Mouse (Mus musculus): ENCODE data around the gene Pcif1. TPM values are rescaled to one million over a fixed set of nuclear protein-coding genes. Genes with fewer than 3 reads are reported as not detected.
"Not testable (repeated sequence)": the region's sequence is repeated elsewhere in the genome, so short reads cannot be mapped to it uniquely, and the experiment has no call there.

The Pcif1 gene
- total RNA-seq, 2 experiments from 2014 or later = 33.4 to 47.1 TPM

DNA sequence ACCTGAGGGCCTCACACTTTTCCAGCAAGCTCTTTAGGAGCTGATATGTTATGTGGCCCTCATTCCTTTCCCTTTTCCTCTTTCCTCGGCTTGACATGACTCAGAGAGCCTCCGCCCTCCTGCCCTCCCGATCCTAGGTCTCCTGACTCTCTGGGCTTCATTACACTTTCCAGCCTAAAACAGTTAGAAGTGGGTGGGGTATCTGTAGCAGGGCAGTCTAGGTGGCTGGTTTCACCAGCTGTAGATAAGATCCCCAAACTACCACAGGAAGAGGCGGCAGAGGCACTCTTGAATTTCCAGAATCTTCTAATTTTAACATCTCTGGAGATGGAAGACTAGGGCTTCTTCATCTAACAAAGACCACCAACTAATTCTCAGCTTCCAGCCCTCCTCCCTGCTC, 14.5 kb upstream of the Pcif1 start:
- ATAC-seq (ENCODE audit: poor library complexity, severe bottlenecking) = no peak

DNA sequence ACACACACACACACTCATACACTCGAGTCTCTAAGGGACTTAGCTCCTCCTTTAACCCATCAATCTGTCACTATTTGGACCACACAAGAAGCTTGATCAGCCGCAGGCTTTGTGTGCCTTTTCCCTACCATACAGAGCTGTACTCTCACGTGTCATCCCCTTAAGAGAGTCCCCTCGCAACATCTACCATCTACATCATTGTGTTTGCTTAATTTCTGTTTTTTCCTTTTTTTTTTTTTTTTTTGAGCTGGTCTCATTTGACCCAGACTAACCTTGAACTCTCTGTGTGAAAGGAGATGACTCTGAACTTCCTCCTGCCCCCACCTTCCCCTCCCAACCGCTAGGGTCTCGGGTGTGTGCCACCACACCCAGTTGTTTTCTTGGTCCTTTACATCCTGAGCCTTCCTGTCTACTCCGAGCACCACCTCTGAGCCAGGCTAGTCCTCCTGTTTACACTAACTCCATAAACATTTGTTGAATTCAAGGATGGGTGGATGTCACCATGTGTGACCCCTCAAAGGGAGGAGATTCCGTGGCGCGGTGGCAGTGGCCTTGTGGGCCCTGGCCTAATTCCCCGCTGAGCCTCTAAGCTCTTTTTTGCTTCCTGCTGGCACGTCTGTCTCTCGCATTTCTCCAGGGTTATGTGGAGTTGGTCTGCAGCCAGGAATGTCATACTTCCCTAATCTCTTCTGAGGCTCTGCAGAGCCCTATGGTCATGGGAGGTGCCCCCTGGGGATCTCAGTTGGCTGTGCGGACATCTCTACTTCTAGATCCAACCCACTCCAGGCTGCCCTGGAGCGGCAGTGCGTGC, 12.2 kb upstream of the Pcif1 start:
- ATAC-seq (ENCODE audit: poor library complexity, severe bottlenecking) = peak; percentile 57

DNA sequence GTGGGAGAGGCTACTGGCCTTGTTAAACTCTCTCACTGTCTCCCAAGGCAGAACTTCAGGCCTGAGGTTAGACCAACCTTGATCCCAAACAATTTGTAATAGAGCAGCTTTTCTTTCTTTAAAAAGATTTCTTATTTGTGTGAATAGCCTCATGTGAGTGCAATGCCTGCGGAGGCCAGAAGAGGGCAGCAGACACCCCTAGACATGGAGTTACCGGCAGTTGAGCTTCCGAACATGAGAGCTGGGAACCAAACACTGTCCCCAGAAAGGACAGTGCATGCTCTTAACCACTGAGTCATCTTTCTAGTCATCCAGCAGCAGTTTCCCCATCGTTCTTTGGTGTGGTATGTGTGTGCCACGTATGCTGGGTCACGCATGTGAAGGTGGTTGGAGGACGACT, 11.5 kb upstream of the Pcif1 start:
- no peak for ATAC-seq (ENCODE audit: poor library complexity, severe bottlenecking)

DNA sequence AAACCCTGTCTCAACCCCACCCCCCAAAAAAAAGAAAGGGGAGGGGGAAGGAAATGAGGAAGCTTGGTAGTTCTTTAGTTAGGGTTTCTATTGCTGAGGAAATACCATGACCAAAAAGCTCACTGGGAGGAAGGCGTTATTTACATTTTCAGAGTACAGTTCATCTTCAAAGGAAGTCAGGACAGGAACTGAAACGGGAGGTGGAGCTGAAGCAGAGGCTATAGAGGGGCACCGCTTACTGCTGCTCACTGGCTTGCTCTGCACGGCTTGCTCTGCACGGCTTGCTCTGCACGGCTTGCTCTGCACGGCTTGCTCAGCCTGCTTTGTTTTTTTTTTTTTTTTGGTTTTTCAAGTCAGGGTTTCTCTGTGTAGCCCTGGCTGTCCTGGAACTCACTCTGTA, 10.6 kb upstream of the Pcif1 start:
- ATAC-seq (ENCODE audit: poor library complexity, severe bottlenecking) = peak; percentile 82

DNA sequence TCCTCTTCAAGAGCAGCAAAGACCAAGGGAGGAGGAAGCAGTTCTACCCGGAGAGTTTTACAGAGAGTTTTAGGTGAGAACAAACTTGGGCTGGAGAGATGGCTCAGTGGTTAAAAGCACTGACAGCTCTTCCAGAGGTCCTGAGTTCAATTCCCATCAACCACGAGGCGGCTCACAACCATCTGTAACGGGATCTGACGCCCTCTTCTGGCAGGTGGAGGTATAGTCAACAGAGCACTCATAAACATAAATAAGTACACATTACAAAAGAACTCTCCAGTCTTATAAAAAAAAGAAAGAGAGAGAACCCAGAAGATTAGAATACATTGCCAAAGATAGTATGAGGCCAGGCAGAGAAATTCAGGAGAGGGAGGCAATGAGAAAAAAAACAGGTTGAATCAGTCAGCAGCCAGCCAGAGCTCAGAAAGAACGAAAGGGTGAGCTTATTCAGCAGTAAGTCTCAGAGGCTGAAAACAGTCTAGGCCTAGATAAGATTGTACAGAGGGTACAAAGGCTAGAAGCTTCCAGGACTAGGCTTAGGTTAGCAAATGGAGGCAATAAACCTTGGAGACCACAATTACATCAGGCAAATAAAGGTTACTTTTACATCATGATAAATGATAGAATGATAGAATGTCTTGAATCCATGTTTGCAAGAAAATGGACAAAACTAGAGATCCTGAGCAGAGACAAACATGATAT, 7.4 kb upstream of the Pcif1 start:
- ATAC-seq (ENCODE audit: poor library complexity, severe bottlenecking) = no peak

DNA sequence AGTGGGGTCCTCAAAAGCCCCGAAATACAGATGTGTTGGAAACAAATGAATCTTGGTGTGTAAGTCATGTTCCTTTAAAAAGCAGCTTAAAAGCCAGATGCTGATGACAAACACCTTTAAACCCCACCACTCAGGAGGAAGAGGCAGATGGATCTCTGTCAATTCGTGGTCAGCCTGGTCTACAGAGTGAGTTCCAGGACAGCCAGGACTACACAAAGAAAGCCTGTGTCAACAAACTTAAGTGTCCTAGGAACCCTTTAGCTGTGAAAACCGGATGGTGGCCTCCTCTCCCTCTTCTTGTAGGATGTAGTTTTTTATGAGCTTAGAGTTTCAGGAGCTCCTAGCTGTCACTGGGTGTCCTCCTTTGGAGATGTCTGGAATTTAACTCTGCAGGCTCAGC, 5.5 kb upstream of the Pcif1 start:
- ATAC-seq (ENCODE audit: poor library complexity, severe bottlenecking) = no peak

DNA sequence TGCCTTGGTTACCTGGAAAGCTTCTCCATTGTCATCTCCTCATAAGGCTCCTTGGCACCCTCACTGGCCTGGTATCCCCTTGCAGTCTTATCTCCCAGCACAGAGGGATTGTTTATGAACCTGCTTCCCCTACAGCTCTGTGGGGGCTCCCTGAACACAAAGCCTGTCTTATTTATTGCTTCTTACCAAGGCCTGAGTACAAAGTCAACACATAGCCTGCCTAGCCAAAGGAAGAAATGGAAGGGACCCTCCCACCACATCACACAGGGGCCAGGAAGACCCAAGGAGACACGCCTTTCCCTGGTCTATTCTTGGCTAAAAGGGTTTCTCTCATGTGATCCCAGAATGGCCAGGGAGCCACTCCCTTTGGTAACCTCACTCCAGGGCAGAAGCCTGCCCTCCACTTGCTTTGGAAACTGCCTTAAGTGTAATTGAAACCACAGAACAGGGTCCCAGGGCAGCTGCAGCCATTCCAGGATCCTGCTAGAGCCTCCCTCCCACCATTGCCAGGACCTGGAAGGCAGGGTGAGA, 4.8 kb upstream of the Pcif1 start:
- ATAC-seq (ENCODE audit: poor library complexity, severe bottlenecking) = no peak

DNA sequence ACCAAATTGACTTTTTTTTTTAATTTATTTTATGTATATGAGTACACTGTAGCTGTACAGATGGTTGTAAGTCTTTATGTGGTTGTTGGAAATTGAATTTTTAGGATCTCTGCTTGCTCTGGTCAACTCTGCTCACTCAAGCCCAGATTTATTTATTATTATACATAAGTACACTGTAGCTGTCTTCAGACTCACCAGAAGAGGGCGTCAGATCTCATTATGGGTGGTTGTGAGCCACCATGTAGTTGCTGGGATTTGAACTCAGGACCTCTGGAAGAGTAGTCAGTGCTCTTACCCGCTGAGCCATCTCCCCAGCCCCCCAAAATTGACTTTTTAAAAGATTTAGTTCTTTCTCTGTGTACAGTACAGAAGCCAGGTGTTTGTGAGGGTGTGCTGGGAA, 3.5 kb upstream of the Pcif1 start:
- ATAC-seq (ENCODE audit: poor library complexity, severe bottlenecking) = not testable (repeated sequence)

DNA sequence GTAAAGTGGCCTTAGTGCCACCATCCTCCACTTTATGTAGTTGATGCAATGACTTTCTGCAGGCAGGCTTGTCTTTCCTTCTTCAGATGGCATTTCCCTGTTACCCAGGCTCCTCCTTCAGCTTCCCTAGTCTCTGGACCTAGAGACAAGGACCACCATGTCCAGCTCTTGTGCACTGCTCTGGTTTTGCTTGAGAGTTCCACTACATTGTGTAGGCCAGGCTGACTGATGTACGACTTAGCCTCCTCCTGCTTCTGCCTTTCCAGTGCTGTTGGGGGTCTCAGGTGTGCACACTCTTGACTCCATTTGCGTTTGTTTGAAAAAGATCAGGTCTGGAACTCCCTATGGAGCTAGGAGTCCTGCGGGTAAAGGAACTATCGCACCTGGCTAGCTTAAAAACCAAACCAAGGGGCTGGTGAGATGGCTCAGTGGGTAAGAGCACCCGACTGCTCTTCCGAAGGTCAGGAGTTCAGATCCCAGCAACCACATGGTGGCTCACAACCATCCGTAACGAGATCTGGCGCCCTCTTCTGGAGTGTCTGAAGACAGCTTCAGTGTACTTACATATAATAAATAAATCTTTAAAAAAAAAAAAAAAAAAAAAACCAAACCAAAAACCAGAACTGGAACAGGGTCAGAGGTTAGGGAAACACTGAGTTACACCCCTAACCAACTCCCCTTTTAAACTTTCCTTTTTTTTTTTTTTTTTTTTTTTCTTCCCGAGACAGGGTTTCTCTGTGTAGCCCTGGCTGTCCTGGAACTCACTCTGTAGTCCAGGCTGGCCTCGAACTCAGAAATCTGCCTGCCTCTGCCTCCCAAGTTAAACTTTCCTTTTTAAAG, 1.5 kb upstream of the Pcif1 start:
- not testable (repeated sequence) for ATAC-seq (ENCODE audit: poor library complexity, severe bottlenecking)

DNA sequence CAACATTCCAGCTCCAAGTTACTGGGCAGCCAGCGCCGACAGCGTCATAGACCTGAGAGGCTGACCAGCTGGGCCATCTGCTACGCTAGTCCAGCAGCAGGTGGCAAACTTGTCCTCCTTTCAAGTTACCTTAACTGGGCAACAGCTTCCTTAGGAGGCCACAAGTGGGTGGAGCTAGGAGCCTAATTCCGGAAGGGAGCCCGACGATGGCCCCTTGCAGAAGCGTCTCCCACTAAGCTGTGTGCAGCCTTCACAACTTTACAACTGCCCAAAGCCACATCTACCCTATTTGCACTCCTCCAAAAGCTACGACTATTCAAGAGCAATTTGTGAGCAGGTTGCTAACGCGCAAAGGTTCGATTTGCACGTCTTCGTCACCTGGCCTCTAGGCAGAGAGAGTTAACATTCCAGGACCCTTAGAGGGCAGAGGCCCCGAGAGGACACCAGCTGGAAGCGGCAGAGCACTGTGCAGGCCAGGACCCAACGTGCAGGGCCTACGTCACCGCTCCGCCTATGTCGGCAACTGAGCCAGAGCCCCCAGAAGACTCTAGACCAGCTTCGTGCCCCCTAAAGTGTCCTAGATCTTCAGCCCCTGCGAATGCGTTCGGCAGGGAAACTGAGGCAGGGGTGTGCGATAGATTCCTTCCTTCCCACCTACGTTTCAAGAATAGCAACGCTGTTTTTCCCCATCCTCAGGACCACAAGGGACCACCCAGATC, 436 bp upstream of the Pcif1 start:
- peak; percentile 58 for ATAC-seq (ENCODE audit: poor library complexity, severe bottlenecking)

DNA sequence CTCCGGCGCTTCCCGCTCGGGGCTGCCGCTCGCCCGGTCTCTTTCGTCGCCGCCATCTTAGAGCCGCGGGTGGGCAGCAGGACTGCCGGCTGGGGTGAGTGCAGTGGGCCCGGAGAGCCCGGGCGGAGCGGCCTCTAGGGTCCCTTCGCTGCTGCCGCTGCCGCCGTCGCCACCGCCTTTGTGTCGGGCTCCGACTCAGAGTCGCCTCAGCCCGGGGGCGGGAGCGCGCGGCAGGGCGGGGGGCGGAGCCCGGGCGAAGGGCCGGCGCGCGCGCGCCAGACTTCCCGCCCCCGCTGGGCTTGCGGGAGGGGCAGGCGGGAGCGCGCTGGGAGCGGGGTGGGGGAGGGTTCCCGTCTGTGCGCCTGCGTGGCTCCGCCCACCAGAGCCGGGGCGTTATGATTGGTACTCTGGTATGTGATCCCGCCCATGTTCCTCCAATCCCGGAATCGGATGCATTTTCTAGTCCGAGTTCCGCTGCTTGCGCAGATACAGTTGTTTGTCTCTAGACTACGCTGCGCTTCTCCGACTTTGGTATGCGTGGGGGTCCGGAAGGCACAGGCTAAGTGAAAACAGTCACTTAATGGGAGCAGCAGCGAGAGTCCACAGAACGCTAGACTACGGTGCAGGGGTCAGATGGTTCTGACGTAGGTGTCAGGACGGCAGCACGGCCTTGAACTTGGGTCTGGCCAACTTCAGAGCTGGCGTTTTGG, 619 bp downstream of the Pcif1 start:
- ATAC-seq (ENCODE audit: poor library complexity, severe bottlenecking) = peak; percentile 85

DNA sequence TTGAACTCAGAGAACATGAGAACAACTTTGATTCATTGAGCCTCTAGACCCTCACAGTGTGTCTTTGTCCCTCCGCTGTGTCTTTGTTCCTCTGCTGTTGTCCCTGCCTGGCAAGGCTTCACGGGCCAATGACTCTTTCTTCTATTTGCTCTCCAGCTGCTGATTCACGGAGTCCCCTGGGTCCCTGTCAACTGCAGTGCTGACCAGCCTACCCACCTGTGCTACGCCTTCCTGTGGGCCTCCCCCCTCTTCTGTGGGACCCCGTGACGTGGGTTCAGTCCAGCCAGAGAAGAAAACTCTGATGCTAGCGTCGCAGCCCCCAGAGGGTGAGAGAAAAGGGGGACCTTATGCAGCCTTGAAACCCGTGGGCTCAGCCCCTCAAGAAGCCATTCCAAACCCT, 3.5 kb downstream of the Pcif1 start:
- no peak for ATAC-seq (ENCODE audit: poor library complexity, severe bottlenecking)

DNA sequence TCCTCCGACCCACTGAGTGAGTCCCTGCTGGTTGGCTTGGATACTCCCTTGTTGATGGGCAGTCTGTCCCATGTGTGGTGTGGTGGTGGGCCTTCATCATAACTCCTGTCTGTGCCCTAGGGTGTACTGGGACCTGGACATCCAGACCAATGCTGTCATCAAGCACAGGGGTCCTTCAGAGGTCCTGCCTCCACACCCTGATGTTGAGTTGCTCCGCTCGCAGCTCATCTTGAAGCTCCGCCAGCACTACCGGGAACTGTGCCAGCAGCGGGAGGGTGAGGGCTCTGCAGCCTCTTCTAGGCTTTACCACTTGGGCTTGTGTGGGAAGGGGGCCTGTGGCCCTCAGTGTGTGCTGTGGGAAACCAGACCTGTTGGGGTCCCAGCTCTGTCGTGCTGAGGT, 6.7 kb downstream of the Pcif1 start:
- no peak for ATAC-seq (ENCODE audit: poor library complexity, severe bottlenecking)

DNA sequence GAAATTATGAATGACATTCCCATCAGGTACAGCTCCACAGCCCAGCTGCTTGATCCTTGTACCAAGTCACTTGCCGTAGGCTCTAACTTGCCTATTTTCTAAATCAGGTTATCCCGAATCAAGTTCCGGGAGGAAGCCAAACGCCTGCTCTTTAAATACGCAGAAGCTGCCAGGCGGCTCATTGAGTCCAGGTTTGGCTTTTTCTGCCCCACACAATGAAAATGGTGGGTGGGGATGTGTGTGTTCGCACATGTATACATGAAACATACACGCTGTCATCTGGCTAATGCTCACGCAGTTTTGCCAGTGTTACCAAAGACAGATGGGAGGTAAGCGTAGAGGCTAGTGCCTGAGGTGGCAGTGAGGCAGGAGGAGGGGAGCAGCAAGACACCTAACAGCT, 7.5 kb downstream of the Pcif1 start:
- ATAC-seq (ENCODE audit: poor library complexity, severe bottlenecking) = no peak

DNA sequence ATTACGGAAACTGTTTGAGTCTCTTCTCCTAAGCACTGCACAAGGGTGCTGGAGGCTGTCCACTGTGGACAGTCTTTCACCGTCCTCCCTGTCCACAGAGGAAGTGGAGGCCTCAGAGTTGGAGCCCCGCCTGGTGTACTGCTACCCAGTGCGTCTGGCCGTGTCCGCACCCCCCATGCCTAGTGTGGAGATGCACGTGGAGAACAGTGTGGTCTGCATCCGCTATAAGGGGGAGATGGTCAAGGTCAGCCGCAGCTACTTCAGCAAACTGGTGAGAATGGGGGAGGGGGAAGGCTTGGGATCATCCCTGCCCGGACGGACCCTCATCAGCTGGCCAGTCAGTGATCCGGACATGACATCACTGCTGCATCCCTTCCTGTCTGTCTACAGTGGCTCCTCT, 9.9 kb downstream of the Pcif1 start:
- no peak for ATAC-seq (ENCODE audit: poor library complexity, severe bottlenecking)

DNA sequence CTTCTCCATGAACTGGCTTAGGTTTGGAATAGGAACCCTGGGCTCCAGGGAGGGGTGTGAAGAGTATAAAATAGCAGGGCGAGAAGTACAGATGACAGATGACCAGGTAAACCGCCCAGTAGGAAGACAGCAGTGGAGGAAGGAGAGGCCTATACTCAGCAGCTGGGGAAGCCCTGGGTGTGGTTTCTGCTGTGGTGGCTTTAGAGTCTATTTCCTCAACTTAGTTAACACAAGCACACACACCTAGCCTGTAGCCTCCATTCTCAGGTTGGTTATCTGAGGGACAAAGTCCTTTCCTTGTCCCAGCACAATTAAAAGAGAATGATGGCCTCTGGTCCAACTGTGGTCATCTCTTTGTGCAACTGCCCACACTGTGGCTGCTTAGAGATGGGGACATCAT, 10.9 kb downstream of the Pcif1 start:
- no peak for ATAC-seq (ENCODE audit: poor library complexity, severe bottlenecking)

DNA sequence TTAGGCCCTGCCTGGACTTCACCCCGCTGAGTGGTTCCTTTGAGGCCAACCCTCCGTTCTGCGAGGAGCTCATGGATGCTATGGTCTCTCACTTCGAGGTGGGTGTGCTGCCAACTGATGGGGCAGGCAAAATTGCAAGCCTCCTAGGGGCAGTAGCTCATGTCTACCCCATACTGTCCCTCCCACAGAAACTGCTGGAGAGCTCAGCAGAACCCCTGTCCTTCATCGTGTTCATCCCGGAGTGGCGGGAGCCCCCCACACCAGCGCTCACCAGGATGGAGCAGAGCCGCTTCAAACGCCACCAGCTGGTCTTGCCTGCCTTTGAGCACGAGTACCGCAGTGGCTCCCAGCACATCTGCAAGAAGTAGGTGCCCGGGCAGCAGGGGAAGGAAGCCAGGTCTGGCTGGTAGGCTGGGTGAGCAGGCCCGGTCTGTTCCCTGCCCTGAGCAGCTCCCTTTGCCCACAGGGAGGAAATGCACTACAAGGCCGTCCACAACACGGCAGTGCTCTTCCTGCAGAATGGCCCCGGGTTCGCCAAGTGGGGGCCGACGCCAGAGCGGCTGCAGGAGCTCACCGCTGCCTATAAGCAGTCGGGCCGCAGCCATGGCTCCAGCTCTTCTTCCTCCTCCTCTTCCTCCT, 11.4 kb downstream of the Pcif1 start:
- ATAC-seq (ENCODE audit: poor library complexity, severe bottlenecking) = no peak

DNA sequence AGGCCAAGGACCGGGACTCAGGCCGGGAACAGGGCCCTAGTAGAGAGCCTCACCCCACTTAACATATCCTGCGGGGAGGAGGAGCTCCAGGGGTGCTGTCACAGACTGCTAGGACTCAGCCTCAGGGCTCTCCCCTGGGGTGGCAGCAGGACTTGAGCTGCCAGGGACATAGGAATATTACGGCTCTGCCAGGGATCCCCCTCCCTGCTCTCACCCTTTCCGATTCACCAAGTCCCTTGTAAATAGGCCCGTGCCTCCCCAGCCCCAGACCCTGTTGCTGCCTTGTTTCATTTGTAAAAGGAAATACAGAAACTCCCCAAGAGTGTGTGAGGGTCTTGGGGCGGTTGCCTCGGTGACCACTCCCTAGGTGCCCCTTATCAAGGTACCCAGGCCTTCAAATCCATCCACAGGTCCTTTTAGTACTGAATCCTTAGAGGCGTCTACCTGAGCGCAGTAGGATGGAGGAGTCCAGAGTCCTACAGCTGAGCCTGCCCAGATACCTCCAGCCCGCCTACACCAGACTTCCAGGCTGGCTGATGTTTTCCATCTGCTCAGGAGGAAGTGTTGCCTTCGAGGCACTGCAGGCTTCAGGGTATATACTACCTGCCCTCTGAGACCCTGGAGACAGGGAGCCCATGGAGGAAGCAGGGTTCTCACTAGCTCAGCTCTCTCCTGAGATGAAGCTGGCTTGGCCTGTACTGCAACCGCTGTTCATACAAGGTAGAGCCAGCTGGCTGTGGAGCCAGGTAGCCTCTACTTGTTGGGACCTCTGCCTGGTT, 12.1 kb downstream of the Pcif1 start:
- ATAC-seq (ENCODE audit: poor library complexity, severe bottlenecking) = no peak

Data from megakaryocyte, adult 5-6 weeks (primary cell).